ENCODE assay signal across 8 mouse cellular contexts in genomic region chr8:94950046-94950445, GRCm38 (mm10). TPM values are rescaled to one million over a fixed set of nuclear protein-coding genes. Genes with fewer than 3 reads are reported as not detected.
A peak's percentile ranks its signal among the peaks of the same experiment; 100 is the strongest.
DNase-seq lines count a peak whose midpoint lies in the region; ATAC-seq and TF ChIP-seq lines count a peak whose summit lies in the region.

No protein-coding gene starts in this region.

- peak; percentile 27; the same call in 1 of the 2 replicates for ATAC-seq in heart, embryonic 13.5 days (ENCODE audit: extremely low read depth, insufficient number of reproducible peaks, low FRiP score, low TSS enrichment)
- peak; percentile 22; the same call in 1 of the 2 replicates for ATAC-seq in liver, embryonic 11.5 days (replicated peaks; ENCODE audit: low FRiP score)

- peaks cover 5% of the 10 kb centered on the region for H3K4me1 ChIP-seq in bone marrow, adult 2 months (ENCODE audit: control insufficient read depth, insufficient read depth, low read length)
- peaks cover 13% of the 10 kb centered on the region for H3K4me1 ChIP-seq in embryonic fibroblast, embryonic 13.5 days (ENCODE audit: control insufficient read depth, insufficient read depth, low read length)
- peaks cover 16% of the 10 kb centered on the region for H3K4me1 ChIP-seq in heart, embryonic 13.5 days
- peaks cover 13% of the 10 kb centered on the region for H3K4me1 ChIP-seq in liver, embryonic 11.5 days (replicated peaks; ENCODE audit: control insufficient read depth, insufficient read depth, low read length)

- no peak overlapping the region for H3K4me2 ChIP-seq in heart, embryonic 13.5 days
- no peak overlapping the region for H3K4me2 ChIP-seq in liver, embryonic 11.5 days

- no peak overlapping the region for H3K27ac ChIP-seq in bone marrow, adult 2 months (ENCODE audit: control insufficient read depth, insufficient read depth, low read depth, low read length, poor library complexity)
- no peak overlapping the region for H3K27ac ChIP-seq in embryonic fibroblast, embryonic 13.5 days (ENCODE audit: insufficient read depth, low read length)
- no peak overlapping the region for H3K27ac ChIP-seq in heart, embryonic 13.5 days (replicated peaks)
- H3K27ac ChIP-seq in liver, embryonic 11.5 days (ENCODE audit: low read depth, low read length) = no peak overlapping the region

- H3K9ac ChIP-seq in heart, embryonic 13.5 days = no peak overlapping the region
- no peak overlapping the region for H3K9ac ChIP-seq in liver, embryonic 11.5 days (ENCODE audit: low read depth, low read length)

- peak; percentile 58 for DNase-seq in CD4-positive helper T cell, adult 2 months (ENCODE audit: low read depth, low spot score)
- DNase-seq in kidney, postnatal 10 days = peak; percentile 86
- DNase-seq in liver, embryonic 11.5 days (ENCODE audit: low spot score) = peak; percentile 70
- peak; percentile 81 for DNase-seq in naive thymus-derived CD4-positive, alpha-beta T cell, adult 2 months (ENCODE audit: low read depth)
- peak; percentile 75 to 87 for DNase-seq in spleen, postnatal 4 days (ENCODE audit: low spot score in 2 of 2)

- 23% methylated on average over 4 of the region's 4 CpGs for WGBS in bone marrow, adult 2 months
- 17% methylated on average over 4 of the region's 4 CpGs for WGBS in heart, embryonic 13.5 days
- WGBS in liver, embryonic 11.5 days = 22% methylated on average over 4 of the region's 4 CpGs

- no peak for TF ChIP-seq POLR2A in bone marrow, adult 2 months (IDR thresholded peaks at IDR 0.05; ENCODE audit: borderline replicate concordance, control insufficient read depth, low read depth, low read length)
- TF ChIP-seq POLR2A in embryonic fibroblast, embryonic 13.5 days (IDR thresholded peaks at IDR 0.05; ENCODE audit: low read depth, low read length) = no peak

- no peaks in the 10 kb centered on the region for H3K36me3 ChIP-seq in heart, embryonic 13.5 days
- no peaks in the 10 kb centered on the region for H3K36me3 ChIP-seq in liver, embryonic 11.5 days (ENCODE audit: control insufficient read depth, insufficient read depth, low read length)

- peak; percentile 90 for TF ChIP-seq CTCF in bone marrow, adult 2 months (IDR thresholded peaks at IDR 0.05; ENCODE audit: control insufficient read depth, insufficient read depth, low read length)
- TF ChIP-seq CTCF in embryonic fibroblast, embryonic 13.5 days (IDR thresholded peaks at IDR 0.05; ENCODE audit: borderline replicate concordance, insufficient read depth, low read length) = peak; percentile 49; the same call in 1 of the 2 replicates

- peaks cover 11% of the 10 kb centered on the region for H3K27me3 ChIP-seq in heart, embryonic 13.5 days (replicated peaks)
- no peaks in the 10 kb centered on the region for H3K27me3 ChIP-seq in liver, embryonic 11.5 days (replicated peaks; ENCODE audit: control insufficient read depth, insufficient read depth, low read length)

- no peak overlapping the region for H3K4me3 ChIP-seq in bone marrow, adult 2 months (replicated peaks; ENCODE audit: control insufficient read depth, low read depth, low read length)
- H3K4me3 ChIP-seq in embryonic fibroblast, embryonic 13.5 days (ENCODE audit: insufficient read depth, low read length) = no peak overlapping the region
- no peak overlapping the region for H3K4me3 ChIP-seq in heart, embryonic 13.5 days
- no peak overlapping the region for H3K4me3 ChIP-seq in liver, embryonic 11.5 days (ENCODE audit: low read depth, low read length)

- no peaks in the 10 kb centered on the region for H3K9me3 ChIP-seq in heart, embryonic 13.5 days
- H3K9me3 ChIP-seq in liver, embryonic 11.5 days (ENCODE audit: control insufficient read depth, low read length) = no peaks in the 10 kb centered on the region

RNA-seq across cellular contexts. Expression of gene Adgrg1, which starts 24.5 kb away (rescaled TPM):
- polyA plus RNA-seq in bone marrow, adult 2 months (2011; ENCODE audit: insufficient read depth, insufficient read length, low replicate concordance, missing spikeins) = 30.1 and 41.3 TPM in 2 replicates
- polyA plus RNA-seq in embryonic fibroblast, embryonic 13.5 days (2011; ENCODE audit: insufficient read length, low read depth, missing spikeins) = 3.1 and 3.4 TPM in 2 replicates
- polyA plus RNA-seq in heart, embryonic 13.5 days (2015; fragmentation: Nextera tagmentation; extraction: Ambion mirVana) = 4.4 and 4.7 TPM in 2 replicates
- 125 and 137 TPM in 2 replicates for polyA plus RNA-seq in liver, embryonic 11.5 days (2014; fragmentation: Nextera tagmentation; extraction: Ambion mirVana)

RNA-seq across cellular contexts. Expression of gene Adgrg5, which starts 26.6 kb away (rescaled TPM):
- polyA plus RNA-seq in bone marrow, adult 2 months (2011; ENCODE audit: insufficient read depth, insufficient read length, low replicate concordance, missing spikeins) = 0.92 and 2.5 TPM in 2 replicates
- polyA plus RNA-seq in embryonic fibroblast, embryonic 13.5 days (2011; ENCODE audit: insufficient read length, low read depth, missing spikeins) = 0.49 and 0.63 TPM in 2 replicates
- 0.18 and 0.32 TPM in 2 replicates for polyA plus RNA-seq in heart, embryonic 13.5 days (2015; fragmentation: Nextera tagmentation; extraction: Ambion mirVana)
- 1.9 and 2.0 TPM in 2 replicates for polyA plus RNA-seq in liver, embryonic 11.5 days (2014; fragmentation: Nextera tagmentation; extraction: Ambion mirVana)

RNA-seq across cellular contexts. Expression of gene Ccdc102a, which starts 32.1 kb away (rescaled TPM):
- polyA plus RNA-seq in bone marrow, adult 2 months (2011; ENCODE audit: insufficient read depth, insufficient read length, low replicate concordance, missing spikeins) = 0.70 and 2.8 TPM in 2 replicates
- 39.2 and 43.7 TPM in 2 replicates for polyA plus RNA-seq in embryonic fibroblast, embryonic 13.5 days (2011; ENCODE audit: insufficient read length, low read depth, missing spikeins)
- 18.2 and 18.7 TPM in 2 replicates for polyA plus RNA-seq in heart, embryonic 13.5 days (2015; fragmentation: Nextera tagmentation; extraction: Ambion mirVana)
- polyA plus RNA-seq in liver, embryonic 11.5 days (2014; fragmentation: Nextera tagmentation; extraction: Ambion mirVana) = 16.4 and 17.6 TPM in 2 replicates
